Mouse (Mus musculus) MEL (cell line): ENCODE measurements at regions not wholly inside any gene's neighbourhood (a gene's known extent, or its start where the extent isn't known, plus 50 kb on each side); places are given as distances from the start of the nearest gene placed in this dataset.

Experiments used
- DNase-seq: peaks from one replicate; pipeline ENCODE4 v3.0.0; 2011; ENCODE audit warnings: low read depth, low spot score
- H3K27ac ChIP-seq: 2 replicates; pipeline ENCODE4 v1.5.1; 2012; ENCODE audit warnings: low read depth, mild to moderate bottlenecking, control low read depth, low read length, moderate library complexity; ENCODE audit not compliant: control insufficient read depth
- H3K27me3 ChIP-seq, 2 experiments: fragments of 150-350 bp in 1 of 2; sonication (generic) in 1 of 2; 2 replicates each; pipeline ENCODE4 v1.6.1; 2012; ENCODE audit warnings: low read length in 2 of 2, mild to moderate bottlenecking in 2 of 2, improper control_type of control experiment in 1 of 2, moderate library complexity in 1 of 2; ENCODE audit not compliant: insufficient read depth in 2 of 2, control insufficient read depth in 1 of 2
- H3K36me3 ChIP-seq, 2 experiments: 2 replicates each; pipeline ENCODE4 v1.6.1; 2012 to 2014; ENCODE audit warnings: low read length in 2 of 2, improper control_type of control experiment in 1 of 2, inconsistent platforms in 1 of 2, mild to moderate bottlenecking in 1 of 2; ENCODE audit not compliant: insufficient read depth in 2 of 2, control insufficient read depth in 1 of 2
- H3K4me1 ChIP-seq, 2 experiments: fragments of 150-350 bp in 1 of 2; sonication (generic) in 1 of 2; 2 replicates each; pipeline ENCODE4 v1.6.1; 2012; ENCODE audit warnings: low read length in 2 of 2, improper control_type of control experiment in 1 of 2, mild to moderate bottlenecking in 1 of 2; ENCODE audit not compliant: insufficient read depth in 2 of 2, control insufficient read depth in 1 of 2
- H3K4me3 ChIP-seq, 2 experiments: fragments of 150-350 bp in 1 of 2; sonication (generic) in 1 of 2; 2 replicates each; pipeline ENCODE4 v1.5.1; 2012; ENCODE audit warnings: low read depth in 2 of 2, low read length in 2 of 2, mild to moderate bottlenecking in 2 of 2, moderate library complexity in 2 of 2, control low read depth in 1 of 2, improper control_type of control experiment in 1 of 2; ENCODE audit not compliant: control insufficient read depth in 1 of 2, insufficient read depth in 1 of 2
- H3K79me2 ChIP-seq: 2 replicates; pipeline ENCODE4 v1.6.1; 2012; ENCODE audit warnings: mild to moderate bottlenecking, low read length, moderate library complexity; ENCODE audit not compliant: control insufficient read depth, poor library complexity, insufficient read depth
- H3K9ac ChIP-seq: 2 replicates; pipeline ENCODE4 v1.6.1; 2012; ENCODE audit warnings: low read depth, mild to moderate bottlenecking, control low read depth, low read length, moderate library complexity; ENCODE audit not compliant: control insufficient read depth, poor library complexity, severe bottlenecking
- H3K9me3 ChIP-seq: fragments of 150-350 bp; sonication (generic); replicated peaks from 2 replicates; pipeline ENCODE4 v1.6.1; 2012; ENCODE audit warnings: mild to moderate bottlenecking, low read length, improper control_type of control experiment, moderate library complexity; ENCODE audit not compliant: insufficient read depth
- CHD1 ChIP-seq: IDR thresholded peaks from 2 replicates; pipeline ENCODE4 v1.6.1; 2012; ENCODE audit warnings: low read depth, mild to moderate bottlenecking, inconsistent platforms, low read length, improper control_type of control experiment
- CHD2 ChIP-seq: IDR thresholded peaks from 2 replicates; pipeline ENCODE4 v1.6.1; 2011; ENCODE audit warnings: low read length, improper control_type of control experiment
- CTCF ChIP-seq, 3 experiments: IDR thresholded peaks in 2 of 3; conservative IDR thresholded peaks in 1 of 3; 2 replicates each; pipeline ENCODE4 v1.5.1; 2011 to 2012; ENCODE audit warnings: low read length in 3 of 3, low read depth in 2 of 3, mild to moderate bottlenecking in 2 of 3, improper control_type of control experiment in 1 of 3, inconsistent platforms in 1 of 3, mixed read lengths in 1 of 3, moderate library complexity in 1 of 3; ENCODE audit not compliant: control insufficient read depth in 1 of 3, insufficient read depth in 1 of 3, poor library complexity in 1 of 3, severe bottlenecking in 1 of 3
- ELF1 ChIP-seq: IDR thresholded peaks from 2 replicates; pipeline ENCODE4 v1.6.1; 2014; ENCODE audit warnings: low read depth, mild to moderate bottlenecking, inconsistent platforms, low read length, improper control_type of control experiment, moderate library complexity
- GABPA ChIP-seq: IDR thresholded peaks from 2 replicates; pipeline ENCODE4 v1.6.1; 2012; ENCODE audit warnings: low read depth, mild to moderate bottlenecking, inconsistent platforms, low read length, improper control_type of control experiment, moderate library complexity
- HCFC1 ChIP-seq: IDR thresholded peaks from 2 replicates; pipeline ENCODE4 v1.6.1; 2012; ENCODE audit warnings: low read depth, mild to moderate bottlenecking, inconsistent platforms, low read length, improper control_type of control experiment, moderate library complexity
- MEF2A ChIP-seq: IDR thresholded peaks from 2 replicates; pipeline ENCODE4 v1.6.1; 2014; ENCODE audit warnings: low read depth, mild to moderate bottlenecking, inconsistent platforms, low read length, improper control_type of control experiment; ENCODE audit not compliant: poor library complexity, insufficient replicate concordance, severe bottlenecking; ENCODE audit errors: extremely low read depth
- MXI1 ChIP-seq: IDR thresholded peaks from 2 replicates; pipeline ENCODE4 v1.6.1; 2011; ENCODE audit warnings: mild to moderate bottlenecking, low read depth, low read length, improper control_type of control experiment
- POLR2AphosphoS2 ChIP-seq: IDR thresholded peaks from 2 replicates; pipeline ENCODE4 v1.6.1; 2011; ENCODE audit warnings: low read length, improper control_type of control experiment
- RAD21 ChIP-seq: IDR thresholded peaks from 2 replicates; pipeline ENCODE4 v1.6.1; 2011; ENCODE audit warnings: mild to moderate bottlenecking, low read depth, low read length, improper control_type of control experiment
- SMC3 ChIP-seq: IDR thresholded peaks from 2 replicates; pipeline ENCODE4 v1.6.1; 2011; ENCODE audit warnings: low read depth, low read length, improper control_type of control experiment
- TAL1 ChIP-seq: IDR thresholded peaks from 2 replicates; pipeline ENCODE4 v1.6.1; 2012; ENCODE audit warnings: mild to moderate bottlenecking, inconsistent platforms, low read length, moderate library complexity, mixed read lengths
- TBP ChIP-seq: IDR thresholded peaks from 2 replicates; pipeline ENCODE4 v1.8.0; 2011; ENCODE audit warnings: low read depth, low read length, improper control_type of control experiment
- TCF12 ChIP-seq: IDR thresholded peaks from 2 replicates; pipeline ENCODE4 v1.6.1; 2014; ENCODE audit warnings: low read depth, mild to moderate bottlenecking, inconsistent platforms, low read length, improper control_type of control experiment, moderate library complexity
- USF2 ChIP-seq, 2 experiments: IDR thresholded peaks; 2 replicates each; pipeline ENCODE4 v1.6.1; 2011 to 2012; ENCODE audit warnings: improper control_type of control experiment in 2 of 2, low read length in 2 of 2, borderline replicate concordance in 1 of 2, inconsistent platforms in 1 of 2, low read depth in 1 of 2, mild to moderate bottlenecking in 1 of 2; ENCODE audit not compliant: insufficient read depth in 1 of 2
- ZC3H11A ChIP-seq: IDR thresholded peaks from 2 replicates; pipeline ENCODE4 v1.6.1; 2012; ENCODE audit warnings: low read depth, mild to moderate bottlenecking, inconsistent platforms, low read length, improper control_type of control experiment
- ZKSCAN1 ChIP-seq: IDR thresholded peaks from 2 replicates; pipeline ENCODE4 v1.6.1; 2012; ENCODE audit warnings: low read depth, mild to moderate bottlenecking, inconsistent platforms, low read length, improper control_type of control experiment, moderate library complexity

- DNase-seq = no peak
- Histone ChIP-seq H3K27ac (no peak overlapping the region), H3K4me3 (no peak overlapping the region), H3K9ac (no peak overlapping the region), H3K79me2 (no peaks in the 10 kb centered on the region), H3K36me3 (no peaks in the 10 kb centered on the region), H3K4me1 (no peaks in the 10 kb centered on the region), H3K27me3 (no peaks in the 10 kb centered on the region), H3K9me3 (no peaks in the 10 kb centered on the region)
- TF ChIP-seq TCF12 (no peak), MEF2A (no peak), GABPA (no peak), CHD2 (no peak), SMC3 (no peak), USF2 (IDR thresholded peaks at IDR 0.05; ENCODE audit: borderline replicate concordance in 1 of 2, insufficient read depth in 1 of 2, low read depth in 1 of 2, low read length in 2 of 2) (no peak), ZKSCAN1 (no peak), CHD1 (no peak)
Observed at GRCm38 (mm10) chr2:81407372-81407771, 645.6 kb upstream of the Zfp804a start.

GRCm38 (mm10) chr2:81411751-81412150, 641.3 kb upstream of the Zfp804a start:
- Histone ChIP-seq H3K9ac (no peak overlapping the region), H3K4me3 (no peak overlapping the region), H3K36me3 (no peaks in the 10 kb centered on the region), H3K27ac (no peak overlapping the region), H3K9me3 (no peaks in the 10 kb centered on the region)
- DNase-seq = no peak
- TF ChIP-seq MEF2A = no peak
- no peak for TF ChIP-seq HCFC1
- TF ChIP-seq TBP = no peak
- TF ChIP-seq TAL1 = no peak
- no peak for TF ChIP-seq CHD1
- TF ChIP-seq CTCF (IDR thresholded peaks at IDR 0.05 in 2 of 3, conservative IDR thresholded peaks at IDR 0.05 in 1 of 3; ENCODE audit: control insufficient read depth in 1 of 3, insufficient read depth in 1 of 3, low read depth in 2 of 3, low read length in 3 of 3, poor library complexity in 1 of 3, severe bottlenecking in 1 of 3) = no peak
- TF ChIP-seq MXI1 = no peak
- no peak for TF ChIP-seq SMC3
- TF ChIP-seq TCF12 = no peak
- no peak for TF ChIP-seq RAD21
- TF ChIP-seq POLR2AphosphoS2 = no peak
- no peak for TF ChIP-seq ZC3H11A
- TF ChIP-seq ELF1 = no peak
- TF ChIP-seq CHD2 = no peak
- TF ChIP-seq, all 39 proteins: peak for 0
- Histone ChIP-seq H3K4me1 (no peaks in the 10 kb centered on the region), H3K27me3 (no peaks in the 10 kb centered on the region), H3K79me2 (no peaks in the 10 kb centered on the region)
